Mouse (Mus musculus): ENCODE data around the gene Aig1.

Gene Aig1

GRCm38 (mm10) chr10:13693276-13693675, 175.5 kb downstream of the Aig1 start:
- no peak for DNase-seq

- no peak for DNase-seq
Measured at GRCm38 (mm10) chr10:13690773-13691172, 178.0 kb downstream of the Aig1 start.

GRCm38 (mm10) chr10:13689841-13690590, 178.8 kb downstream of the Aig1 start:
- no peak for DNase-seq

DNA sequence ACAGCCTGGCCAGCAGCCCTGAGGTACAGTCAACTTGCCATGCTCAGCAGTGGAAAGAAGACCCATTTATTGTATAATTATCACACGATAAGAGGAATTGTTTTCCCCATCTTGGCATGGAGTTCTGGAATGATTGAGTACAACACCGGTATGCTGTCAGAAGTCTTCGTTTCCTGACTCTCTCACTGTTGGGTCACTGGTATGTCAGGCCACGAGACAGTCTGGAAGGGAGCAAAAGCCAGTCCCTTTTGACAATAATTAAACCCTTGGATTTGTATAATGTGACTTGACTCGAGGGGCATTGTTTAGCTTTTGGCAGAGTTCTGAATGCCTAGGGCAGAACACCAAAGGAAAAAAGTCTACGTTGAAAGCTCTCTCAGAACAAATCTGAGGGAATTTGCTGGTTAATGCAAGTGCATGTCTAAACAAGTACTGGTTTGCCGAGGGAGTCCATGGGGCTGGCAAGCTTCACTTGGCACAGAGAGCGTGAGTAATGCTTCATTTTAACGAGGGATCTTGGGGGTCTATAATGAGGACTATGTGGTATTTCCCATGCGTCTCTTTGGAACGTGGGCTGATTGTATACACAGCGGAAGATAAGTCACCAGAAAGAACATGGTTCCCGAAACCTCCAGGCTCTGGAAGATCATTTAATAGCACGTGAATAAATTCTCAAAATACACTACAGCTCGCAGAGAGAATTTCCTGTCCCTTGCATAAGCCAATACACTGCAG, 180.2 kb downstream of the Aig1 start:
- DNase-seq: no peak

DNA sequence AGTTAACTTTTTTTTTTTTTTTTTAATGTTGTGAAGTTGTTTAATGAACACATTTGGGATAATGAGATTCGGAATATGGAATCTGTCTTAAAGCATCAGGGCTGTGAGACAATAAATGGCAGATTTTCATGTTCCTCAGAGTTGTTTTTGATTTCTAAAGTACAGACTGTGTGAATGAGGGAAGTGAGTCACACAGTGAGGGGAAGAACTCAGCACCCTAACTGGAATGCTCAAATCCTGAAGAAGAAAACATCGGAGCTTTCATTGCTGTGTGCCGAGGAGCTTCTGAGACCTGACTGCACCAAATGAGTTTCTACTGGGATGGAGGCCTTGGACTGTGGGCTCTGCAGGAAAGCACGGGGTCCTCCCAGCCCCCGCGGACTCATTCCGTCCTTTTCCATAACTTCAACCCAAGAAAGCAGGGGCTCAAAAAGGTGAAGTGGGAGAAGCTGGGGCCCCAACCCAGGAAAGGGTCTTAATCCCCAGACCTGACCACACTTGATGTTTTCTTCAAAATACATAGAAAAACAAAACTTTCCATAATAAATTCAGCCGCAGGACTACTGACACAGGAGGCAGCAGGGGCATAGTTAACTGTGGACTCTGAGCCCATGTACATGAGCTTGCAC, 181.5 kb downstream of the Aig1 start:
- DNase-seq: no peak

- no peak for DNase-seq
Measured at GRCm38 (mm10) chr10:13686127-13686526, 182.7 kb downstream of the Aig1 start.

- no peak for DNase-seq
Measured at GRCm38 (mm10) chr10:13685366-13685765, 183.4 kb downstream of the Aig1 start.

DNA sequence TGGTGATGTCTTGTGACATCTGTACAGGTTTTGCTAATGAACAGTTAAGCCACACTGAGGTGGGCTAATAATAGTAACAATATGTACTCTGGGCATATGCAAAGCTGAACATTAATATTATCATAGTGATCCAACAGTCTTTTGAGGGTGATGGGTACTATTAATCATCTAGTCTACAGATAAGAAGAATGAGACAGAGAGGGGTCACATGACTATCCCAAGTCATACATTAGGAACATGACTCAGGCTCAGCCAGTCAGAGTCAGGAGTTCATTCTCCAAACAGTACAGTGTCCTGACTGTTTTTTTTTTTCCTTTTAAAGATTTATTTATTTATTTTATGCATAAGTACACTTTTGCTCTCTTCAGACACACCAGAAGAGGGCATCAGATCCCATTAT, 184.3 kb downstream of the Aig1 start:
- no peak for DNase-seq

DNA sequence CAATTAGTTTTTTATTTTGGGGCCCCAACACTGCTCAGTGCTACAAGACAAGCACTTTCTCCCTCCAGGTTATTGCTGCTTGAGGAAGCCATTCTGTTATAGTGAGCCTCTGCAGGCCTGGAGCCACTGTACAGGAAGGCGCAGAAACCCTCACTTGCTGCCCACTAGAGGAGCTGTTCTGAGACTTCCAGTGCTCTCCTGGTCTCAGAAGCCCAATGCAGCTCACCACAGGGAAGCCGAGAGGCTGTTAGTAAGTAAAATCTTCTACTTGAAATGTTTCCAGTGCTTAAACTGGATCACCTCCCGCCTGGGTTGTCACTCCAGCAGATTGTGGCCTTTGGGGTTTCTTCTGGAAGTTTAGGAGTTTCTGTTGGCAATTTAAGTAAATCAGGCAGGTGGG, 186.2 kb downstream of the Aig1 start:
- no peak for DNase-seq

DNA sequence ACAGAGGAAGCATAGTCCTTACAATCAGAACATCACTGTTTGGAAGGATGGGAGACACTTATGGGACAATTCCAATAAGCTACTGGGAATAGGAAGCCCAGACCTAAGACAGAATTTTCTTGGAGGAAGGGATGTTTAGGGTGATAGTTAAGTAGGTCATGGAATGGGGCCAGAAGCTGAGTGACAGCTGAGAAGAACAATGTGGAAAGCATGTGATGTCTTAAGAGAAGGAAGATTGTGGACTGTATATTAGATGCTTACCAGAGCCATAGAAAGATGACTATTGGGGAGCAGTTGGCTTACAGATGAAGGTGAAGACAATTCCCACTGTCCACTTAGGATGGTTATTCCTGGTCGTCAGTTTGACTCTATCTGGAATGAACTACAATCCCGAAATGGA, 191.3 kb downstream of the Aig1 start:
- DNase-seq: no peak

DNA sequence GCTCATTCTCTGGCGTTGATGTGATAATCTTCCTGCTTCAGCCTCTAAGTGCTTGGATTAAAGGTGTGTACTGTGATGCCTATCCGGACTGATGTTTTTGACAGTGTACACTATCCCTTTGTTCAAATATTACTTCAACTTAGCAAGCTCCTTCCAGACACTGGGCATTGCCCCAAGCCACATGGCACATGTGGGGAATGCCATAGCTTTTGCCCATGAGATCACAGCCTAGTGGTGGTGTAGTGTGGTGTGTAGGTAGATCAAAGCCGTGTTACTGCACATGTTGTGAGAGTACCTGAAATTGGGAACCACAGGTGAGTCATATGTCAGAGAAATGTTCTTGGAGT, 193.8 kb downstream of the Aig1 start:
- no peak for DNase-seq

- no peak for DNase-seq
Measured at GRCm38 (mm10) chr10:13674304-13675032, 194.3 kb downstream of the Aig1 start.

DNA sequence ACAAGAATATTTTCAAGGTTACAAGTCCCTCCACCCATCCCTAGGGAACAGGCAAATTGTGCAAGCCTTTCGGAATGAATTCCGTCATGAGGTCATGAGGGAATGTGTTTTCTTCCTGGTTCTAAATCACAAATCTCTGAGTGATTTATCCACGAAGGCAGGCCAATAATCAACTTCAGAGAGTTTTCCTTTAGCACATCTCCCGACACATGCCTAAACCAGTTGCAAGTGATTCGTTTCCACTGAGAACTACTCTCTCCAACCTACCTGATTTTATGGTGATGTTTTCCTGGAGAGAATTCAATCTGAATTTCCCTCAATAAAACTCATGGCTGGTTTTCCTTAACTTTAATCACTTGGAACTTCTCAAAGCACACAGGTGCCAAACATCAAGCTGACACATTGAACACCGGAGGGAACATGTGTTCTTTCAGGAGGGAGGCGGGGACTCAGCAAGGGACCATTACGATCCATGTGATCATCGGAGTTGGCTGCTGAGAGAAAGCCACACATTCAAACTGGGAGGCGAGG, 201.5 kb downstream of the Aig1 start:
- DNase-seq: no peak

GRCm38 (mm10) chr10:13663476-13663875, 205.3 kb downstream of the Aig1 start:
- no peak for DNase-seq

GRCm38 (mm10) chr10:13659778-13660177, 209.0 kb downstream of the Aig1 start:
- DNase-seq: no peak

DNA sequence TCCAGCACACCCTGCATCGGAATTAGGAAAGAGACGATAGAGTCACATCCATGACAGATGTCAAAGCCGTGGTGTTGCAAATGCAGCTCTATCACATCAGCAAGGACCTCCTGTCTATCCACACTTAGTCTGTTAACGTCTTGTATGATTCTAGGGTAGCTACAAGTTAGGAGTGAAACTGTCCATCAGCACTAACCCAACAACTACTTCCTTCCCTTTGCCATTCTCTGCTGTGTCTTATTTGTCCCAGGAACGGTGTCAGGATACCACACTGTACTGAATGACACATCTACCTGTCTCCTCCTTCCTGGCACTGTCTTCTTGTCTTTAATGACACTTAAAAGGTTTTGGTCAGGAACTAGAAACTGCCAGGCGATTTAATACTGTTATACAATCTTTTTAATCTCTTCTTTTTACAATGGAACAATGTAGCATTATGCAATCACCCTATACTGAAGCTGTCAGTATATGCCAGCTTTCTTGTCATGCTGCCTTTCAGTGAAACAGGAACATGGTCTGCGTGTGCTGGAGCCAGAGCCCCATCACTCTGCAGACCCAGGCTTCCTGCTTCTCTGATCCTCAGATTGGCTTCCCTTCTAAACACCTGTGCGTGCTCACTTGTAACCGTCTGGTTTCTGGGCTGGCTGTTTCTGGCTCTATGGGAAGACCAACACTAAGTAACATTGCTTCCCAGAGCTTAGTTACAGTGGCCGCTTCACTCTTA, 214.9 kb downstream of the Aig1 start:
- no peak for DNase-seq

GRCm38 (mm10) chr10:13653326-13653725, 215.5 kb downstream of the Aig1 start:
- DNase-seq: no peak

DNA sequence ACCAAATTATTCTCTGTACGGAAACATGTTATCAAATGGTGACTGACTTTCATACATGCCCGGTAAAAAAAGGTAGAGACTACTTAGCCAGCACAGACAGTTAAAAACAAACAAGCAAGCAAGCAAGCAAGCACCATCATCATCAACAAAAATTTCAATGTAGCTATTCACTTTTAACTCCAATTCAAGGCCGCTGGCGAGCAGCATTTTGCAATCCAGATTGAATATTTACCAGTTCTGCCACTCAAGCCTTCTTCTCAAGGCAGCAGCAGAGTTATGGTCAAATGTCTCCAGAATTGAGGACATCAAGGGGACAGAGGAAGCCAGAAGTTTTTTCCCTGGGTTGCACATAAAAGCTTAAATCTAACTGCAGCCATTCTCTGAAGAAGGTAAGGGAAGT, 216.7 kb downstream of the Aig1 start:
- no peak for DNase-seq

- peak in 1 of 2 experiments; percentile 5 for DNase-seq
Measured at GRCm38 (mm10) chr10:13641750-13642149, 227.0 kb downstream of the Aig1 start.

DNA sequence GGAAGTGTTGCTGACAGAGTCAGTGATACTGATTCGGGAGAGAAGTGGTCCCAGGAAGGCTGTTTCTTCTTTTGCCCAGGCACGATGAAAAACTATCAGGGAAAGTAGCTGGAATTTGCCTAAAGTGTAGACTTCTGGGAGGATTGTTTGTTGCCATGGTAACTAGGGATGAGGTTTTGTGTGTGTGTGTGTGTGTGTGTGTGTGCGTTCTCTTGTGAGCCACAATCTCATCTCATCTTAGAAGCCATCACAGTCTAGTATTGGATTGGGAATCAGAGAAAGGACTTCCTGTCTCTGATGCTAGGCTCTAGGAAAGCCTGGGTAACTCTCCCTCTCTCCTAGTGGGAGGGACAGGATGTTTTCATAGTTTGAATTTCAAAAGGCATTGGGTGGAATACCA, 237.0 kb downstream of the Aig1 start:
- no peak for DNase-seq

- DNase-seq: no peak
Measured at GRCm38 (mm10) chr10:13623735-13624134, 245.0 kb downstream of the Aig1 start.

DNA sequence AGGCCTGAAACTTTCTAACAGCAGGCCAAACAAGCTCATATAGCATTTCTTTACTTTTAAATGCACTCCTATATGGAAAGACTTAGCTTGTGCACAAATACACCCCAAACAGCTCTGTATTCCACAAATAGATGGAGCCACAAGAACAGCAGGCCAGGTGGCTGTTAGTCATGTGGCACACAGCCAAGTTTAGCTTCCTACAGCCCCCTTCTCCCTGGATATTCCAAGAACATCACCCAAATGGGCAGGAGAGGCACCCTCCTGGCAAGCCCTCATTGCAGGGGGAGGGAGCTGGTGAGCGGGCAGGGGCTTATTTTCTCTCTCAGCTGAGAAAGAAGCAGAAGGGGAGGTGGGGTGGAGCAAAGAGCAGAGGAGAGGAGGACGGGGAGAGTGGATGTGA, 267.9 kb downstream of the Aig1 start:
- no peak for DNase-seq
